21 mouse cellular contexts compared by ENCODE assay signal in genomic region chr17:28300850-28301249, GRCm38 (mm10). TPM values are rescaled to one million over a fixed set of nuclear protein-coding genes. Genes with fewer than 3 reads are reported as not detected.
DNase-seq lines count a peak whose midpoint lies in the region; ATAC-seq and TF ChIP-seq lines count a peak whose summit lies in the region.
"Had no signal": no experiment of that assay in that cellular context is flagged by ENCODE, and none has a peak within 500 bp of the region (broad histone marks: within the 10 kb centered on the region; RNA-seq: fewer than 3 reads in every experiment).

No protein-coding gene starts in this region.

- H3K9me3 ChIP-seq in forebrain, embryonic 10.5 days, result no peaks in the 10 kb centered on the region
- H3K9me3 ChIP-seq in forebrain, postnatal 0 days (ENCODE audit: low read length), result no peaks in the 10 kb centered on the region
- H3K9me3 ChIP-seq in lung, postnatal 0 days (ENCODE audit: low read length), result no peaks in the 10 kb centered on the region
- no peaks in the 10 kb centered on the region for H3K9me3 ChIP-seq in stomach, embryonic 15.5 days
- H3K9me3 ChIP-seq: forebrain, embryonic 15.5 days; heart, embryonic 13.5 days; midbrain, embryonic 12.5 days had no signal

- TF ChIP-seq CTCF in forebrain, postnatal 0 days (IDR thresholded peaks at IDR 0.05; ENCODE audit: low read depth), result no peak
- no peak for TF ChIP-seq CTCF in lung, postnatal 0 days (IDR thresholded peaks at IDR 0.05)
- TF ChIP-seq CTCF in thymus, adult 2 months (IDR thresholded peaks at IDR 0.05; ENCODE audit: borderline replicate concordance, control insufficient read depth, extremely low read depth, insufficient read depth, low read length, poor library complexity), result 0 out of 2 replicates have a peak, but pooled peaks have one; percentile 6

- H3K9ac ChIP-seq in forebrain, postnatal 0 days, result no peak overlapping the region
- H3K9ac ChIP-seq in lung, postnatal 0 days (replicated peaks; ENCODE audit: low read depth), result no peak overlapping the region
- H3K9ac ChIP-seq in stomach, embryonic 15.5 days, result no peak overlapping the region
- H3K9ac ChIP-seq: forebrain, embryonic 15.5 days; lung, embryonic 14.5 days had no signal

- TF ChIP-seq POLR2A in thymus, adult 2 months (IDR thresholded peaks at IDR 0.05; ENCODE audit: control insufficient read depth, extremely low read depth, insufficient read depth, low read length, poor library complexity), result no peak

- no peak overlapping the region for H3K4me3 ChIP-seq in forebrain, embryonic 10.5 days
- H3K4me3 ChIP-seq in forebrain, postnatal 0 days (ENCODE audit: low read depth, low read length), result no peak overlapping the region
- no peak overlapping the region for H3K4me3 ChIP-seq in lung, postnatal 0 days (ENCODE audit: low read depth, low read length)
- H3K4me3 ChIP-seq in thymus, adult 2 months (ENCODE audit: control insufficient read depth, insufficient read depth, low read length), result no peak overlapping the region
- no peak overlapping the region for H3K4me3 ChIP-seq in stomach, embryonic 15.5 days (replicated peaks)
- H3K4me3 ChIP-seq: forebrain, embryonic 15.5 days; heart, embryonic 13.5 days; midbrain, embryonic 12.5 days had no signal

- no peak for TF ChIP-seq EP300 in lung, postnatal 0 days (IDR thresholded peaks at IDR 0.05)

- ATAC-seq in forebrain, postnatal 0 days, result no peak
- peak; percentile 18; the same call in 1 of the 2 replicates for ATAC-seq in lung, postnatal 0 days
- peak; percentile 33 for ATAC-seq in stomach, embryonic 15.5 days (ENCODE audit: insufficient read depth, low FRiP score, low read depth)
- ATAC-seq: activated CD4-positive, CD25-positive, alpha-beta regulatory T cell, adult 4 months; forebrain, embryonic 15.5 days; Patski had no signal

- no peak overlapping the region for H3K4me2 ChIP-seq in forebrain, postnatal 0 days (ENCODE audit: low read depth)
- no peak overlapping the region for H3K4me2 ChIP-seq in lung, postnatal 0 days (replicated peaks; ENCODE audit: low read depth, low read length)
- no peak overlapping the region for H3K4me2 ChIP-seq in stomach, embryonic 15.5 days
- H3K4me2 ChIP-seq: forebrain, embryonic 15.5 days; heart, embryonic 13.5 days; lung, embryonic 14.5 days; midbrain, embryonic 12.5 days had no signal

- peaks cover 23% of the 10 kb centered on the region for H3K36me3 ChIP-seq in forebrain, embryonic 10.5 days (replicated peaks)
- no peaks in the 10 kb centered on the region for H3K36me3 ChIP-seq in forebrain, postnatal 0 days (ENCODE audit: insufficient read depth)
- no peaks in the 10 kb centered on the region for H3K36me3 ChIP-seq in lung, postnatal 0 days (ENCODE audit: insufficient read depth, low read length)
- no peaks in the 10 kb centered on the region for H3K36me3 ChIP-seq in thymus, adult 2 months (ENCODE audit: control insufficient read depth, insufficient read depth, low read length)
- H3K36me3 ChIP-seq in stomach, embryonic 15.5 days, result peaks cover 17% of the 10 kb centered on the region; the same call in 1 of the 2 replicates
- H3K36me3 ChIP-seq: forebrain, embryonic 15.5 days had no signal

- WGBS in forebrain, embryonic 10.5 days, result 80% methylated on average over 3 of the region's 3 CpGs
- WGBS in forebrain, postnatal 0 days, result 54% methylated on average over 3 of the region's 3 CpGs
- WGBS in lung, postnatal 0 days, result 56% methylated on average over 3 of the region's 3 CpGs
- WGBS in thymus, adult 2 months, result 90% methylated on average over 3 of the region's 3 CpGs
- WGBS in stomach, embryonic 15.5 days, result 58% methylated on average over 3 of the region's 3 CpGs

- no peaks in the 10 kb centered on the region for H3K27me3 ChIP-seq in forebrain, embryonic 10.5 days (ENCODE audit: poor library complexity, severe bottlenecking)
- H3K27me3 ChIP-seq in forebrain, postnatal 0 days (ENCODE audit: insufficient read depth, low read length), result no peaks in the 10 kb centered on the region
- H3K27me3 ChIP-seq in lung, postnatal 0 days (replicated peaks; ENCODE audit: insufficient read depth, low read length), result no peaks in the 10 kb centered on the region
- no peaks in the 10 kb centered on the region for H3K27me3 ChIP-seq in thymus, adult 2 months (ENCODE audit: control insufficient read depth, insufficient read depth, low read length)
- no peaks in the 10 kb centered on the region for H3K27me3 ChIP-seq in stomach, embryonic 15.5 days (replicated peaks)
- H3K27me3 ChIP-seq: forebrain, embryonic 15.5 days; heart, embryonic 13.5 days; Patski had no signal

- no peak for DNase-seq in forebrain, embryonic 10.5 days (ENCODE audit: extremely low spot score, low spot score)
- no peak for DNase-seq in forebrain, postnatal 0 days
- DNase-seq in lung, postnatal 0 days (ENCODE audit: low spot score), result peak; percentile 32
- no peak for DNase-seq in lung, postnatal 25 days (ENCODE audit: low spot score)
- no peak for DNase-seq in thymus, adult 2 months
- DNase-seq in thymus, postnatal 10 days (ENCODE audit: low spot score in 2 of 2), result no peak
- DNase-seq in ovary, postnatal 10 days (ENCODE audit: low spot score), result no peak
- DNase-seq: adrenal gland, postnatal 36 days; B cell, adult 2 months; cerebellum, adult 9-11 months; heart, postnatal 36 days; kidney, adult 9 months; kidney, postnatal 36 days; right cerebral cortex, postnatal 4 days had no signal

- H3K4me1 ChIP-seq in forebrain, embryonic 10.5 days, result peaks cover 35% of the 10 kb centered on the region
- H3K4me1 ChIP-seq in forebrain, postnatal 0 days (ENCODE audit: insufficient read depth), result no peaks in the 10 kb centered on the region
- H3K4me1 ChIP-seq in lung, postnatal 0 days (ENCODE audit: insufficient read depth, low read depth, low read length), result no peaks in the 10 kb centered on the region
- peaks cover 28% of the 10 kb centered on the region for H3K4me1 ChIP-seq in thymus, adult 2 months (replicated peaks; ENCODE audit: control insufficient read depth, insufficient read depth, low read length)
- peaks cover 10% of the 10 kb centered on the region; the same call in 1 of the 2 replicates for H3K4me1 ChIP-seq in stomach, embryonic 15.5 days
- H3K4me1 ChIP-seq: forebrain, embryonic 15.5 days had no signal

- peak overlapping the region; percentile 68; the same call in 1 of the 2 replicates for H3K27ac ChIP-seq in forebrain, embryonic 10.5 days
- no peak overlapping the region for H3K27ac ChIP-seq in forebrain, postnatal 0 days (ENCODE audit: low read depth, low read length)
- H3K27ac ChIP-seq in lung, postnatal 0 days (ENCODE audit: low read length), result no peak overlapping the region
- no peak overlapping the region for H3K27ac ChIP-seq in thymus, adult 2 months (ENCODE audit: control insufficient read depth, insufficient read depth, low read length)
- H3K27ac ChIP-seq in stomach, embryonic 15.5 days, result no peak overlapping the region
- H3K27ac ChIP-seq: forebrain, embryonic 15.5 days; midbrain, embryonic 12.5 days had no signal

RNA-seq across cellular contexts. Expression of gene Fance, which starts 12.5 kb away (rescaled TPM):
- 31.6 and 32.5 TPM in 2 replicates for polyA plus RNA-seq in forebrain, embryonic 10.5 days (2016; fragmentation: Nextera tagmentation; extraction: Ambion mirVana)
- 32.5 and 35.2 TPM in 2 replicates for total RNA-seq in forebrain, postnatal 0 days (2014; rRNA removed)
- 31.2 and 31.4 TPM in 2 replicates for polyA plus RNA-seq in forebrain, postnatal 0 days (2015; fragmentation: Nextera tagmentation; extraction: Ambion mirVana)
- polyA plus RNA-seq in lung, postnatal 0 days (2015; fragmentation: Nextera tagmentation; extraction: Ambion mirVana), result 21.8 and 24.3 TPM in 2 replicates
- 31.3 and 37.7 TPM in 2 replicates for polyA plus RNA-seq in thymus, adult 2 months (2012; rRNA removed)
- 26.9 and 29.9 TPM in 2 replicates for polyA plus RNA-seq in stomach, embryonic 15.5 days (2015; fragmentation: Nextera tagmentation; extraction: Ambion mirVana)

RNA-seq across cellular contexts. Expression of gene Rpl10a, which starts 27.4 kb away (rescaled TPM):
- polyA plus RNA-seq in forebrain, embryonic 10.5 days (2016; fragmentation: Nextera tagmentation; extraction: Ambion mirVana), result 511 and 540 TPM in 2 replicates
- 1,161 and 1,582 TPM in 2 replicates for total RNA-seq in forebrain, postnatal 0 days (2014; rRNA removed)
- 366 and 462 TPM in 2 replicates for polyA plus RNA-seq in forebrain, postnatal 0 days (2015; fragmentation: Nextera tagmentation; extraction: Ambion mirVana)
- polyA plus RNA-seq in lung, postnatal 0 days (2015; fragmentation: Nextera tagmentation; extraction: Ambion mirVana), result 446 and 458 TPM in 2 replicates
- polyA plus RNA-seq in thymus, adult 2 months (2012; rRNA removed), result 3,187 and 3,626 TPM in 2 replicates
- 490 and 616 TPM in 2 replicates for polyA plus RNA-seq in stomach, embryonic 15.5 days (2015; fragmentation: Nextera tagmentation; extraction: Ambion mirVana)

RNA-seq across cellular contexts. Expression of gene Tead3, which starts 49.8 kb away (rescaled TPM):
- 5.2 and 5.5 TPM in 2 replicates for polyA plus RNA-seq in forebrain, embryonic 10.5 days (2016; fragmentation: Nextera tagmentation; extraction: Ambion mirVana)
- 4.5 and 4.8 TPM in 2 replicates for total RNA-seq in forebrain, postnatal 0 days (2014; rRNA removed)
- polyA plus RNA-seq in forebrain, postnatal 0 days (2015; fragmentation: Nextera tagmentation; extraction: Ambion mirVana), result 1.1 and 1.4 TPM in 2 replicates
- 9.7 and 11.4 TPM in 2 replicates for polyA plus RNA-seq in lung, postnatal 0 days (2015; fragmentation: Nextera tagmentation; extraction: Ambion mirVana)
- polyA plus RNA-seq in thymus, adult 2 months (2012; rRNA removed), result 10.6 and 11.6 TPM in 2 replicates
- 11.5 and 12.0 TPM in 2 replicates for polyA plus RNA-seq in stomach, embryonic 15.5 days (2015; fragmentation: Nextera tagmentation; extraction: Ambion mirVana)
- polyA plus RNA-seq: activated CD4-positive, CD25-positive, alpha-beta regulatory T cell, adult 4 months had no signal
